Mouse (Mus musculus) kidney, adult 2 months (tissue): ENCODE measurements around the gene Prkrip1.

Experiments
- CTCF ChIP-seq: fragments of 200-500 bp; conservative IDR thresholded peaks from 2 replicates; pipeline ENCODE4 v1.5.1; 2011; ENCODE audit warnings: low read depth, mild to moderate bottlenecking, control low read depth, low read length, moderate library complexity, mixed read lengths; ENCODE audit not compliant: insufficient read depth, insufficient read length
- POLR2A ChIP-seq: fragments of 200-500 bp; IDR thresholded peaks from one replicate; pipeline ENCODE4 v1.6.1; 2011; ENCODE audit warnings: low read depth, low read length, control low read depth

DNA sequence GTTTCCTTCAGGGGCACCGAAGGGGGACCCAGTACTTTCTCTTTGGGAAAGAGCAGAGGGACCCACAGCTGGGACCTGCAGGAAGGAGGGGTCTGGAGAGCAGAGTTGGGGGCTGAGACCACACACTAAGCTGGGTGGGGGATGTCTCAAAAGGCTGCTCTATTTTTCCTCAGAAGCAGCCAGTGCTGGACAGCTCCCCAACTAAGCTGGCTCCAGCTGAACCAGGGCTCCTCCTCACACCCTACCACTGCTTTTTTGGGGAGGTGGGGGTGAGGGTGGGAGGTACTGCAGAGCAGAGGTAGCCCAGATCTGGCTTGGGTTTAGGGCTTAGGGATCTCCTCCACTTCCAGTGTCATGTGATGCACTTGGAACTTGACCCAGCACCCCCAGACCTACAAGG, 41.6 kb upstream of the Prkrip1 start:
- TF ChIP-seq POLR2A (no peak), CTCF (no peak)
